Mouse (Mus musculus) hindbrain, embryonic 13.5 days (tissue): ENCODE data around the gene Klk4. TPM values are rescaled to one million over a fixed set of nuclear protein-coding genes. Genes with fewer than 3 reads are reported as not detected.

ENCODE experiments used
- ATAC-seq: fragments of 200-750 bp; cut with Nextera tagmentation; 2 replicates; pipeline ENCODE4 v1.8.0; 2017; ENCODE audit warnings: moderate TSS enrichment; ENCODE audit not compliant: low FRiP score
- H3K27ac ChIP-seq: fragments of 300-500 bp; sonication (generic); 2 replicates; pipeline ENCODE4 v1.5.1; 2015; ENCODE audit warnings: inconsistent platforms, mild to moderate bottlenecking, moderate library complexity
- H3K27me3 ChIP-seq: fragments of 300-500 bp; sonication (generic); 2 replicates; pipeline ENCODE4 v1.6.1; 2015; ENCODE audit warnings: mild to moderate bottlenecking, inconsistent platforms
- H3K36me3 ChIP-seq: fragments of 300-500 bp; sonication (generic); 2 replicates; pipeline ENCODE4 v1.6.1; 2015; ENCODE audit warnings: mild to moderate bottlenecking, inconsistent platforms
- H3K4me1 ChIP-seq: fragments of 300-500 bp; sonication (generic); replicated peaks from 2 replicates; pipeline ENCODE4 v1.6.1; 2015; ENCODE audit warnings: inconsistent platforms
- H3K4me2 ChIP-seq: fragments of 300-500 bp; sonication (generic); 2 replicates; pipeline ENCODE4 v1.6.1; 2015; ENCODE audit warnings: inconsistent platforms, mild to moderate bottlenecking, moderate library complexity
- H3K4me3 ChIP-seq: fragments of 300-500 bp; sonication (generic); 2 replicates; pipeline ENCODE4 v1.5.1; 2015; ENCODE audit warnings: mild to moderate bottlenecking, inconsistent platforms
- H3K9ac ChIP-seq: fragments of 300-500 bp; sonication (generic); 2 replicates; pipeline ENCODE4 v1.6.1; 2015; ENCODE audit warnings: mild to moderate bottlenecking, inconsistent platforms
- H3K9me3 ChIP-seq: fragments of 300-500 bp; sonication (generic); 2 replicates; pipeline ENCODE4 v1.6.1; 2016; ENCODE audit warnings: inconsistent platforms
- WGBS: fragments of 180-500 bp; shearing (Covaris S2); methylation state at CpG from one replicate; pipeline ENCODE4 v1.1.7; 2015; 5-methylcytosine and 5-hydroxymethylcytosine counted together
- polyA plus RNA-seq: library from polyadenylated mRNA; unstranded; fragments of >200 nt; fragmentation: Nextera tagmentation; extraction: Ambion mirVana; gene quantifications from 2 replicates; pipeline ENCODE4 v1.2.1, GENCODE M21; 2015

Klk4 gene
- polyA plus RNA-seq, 1 experiment from 2014 or later: 1.5 TPM

DNA sequence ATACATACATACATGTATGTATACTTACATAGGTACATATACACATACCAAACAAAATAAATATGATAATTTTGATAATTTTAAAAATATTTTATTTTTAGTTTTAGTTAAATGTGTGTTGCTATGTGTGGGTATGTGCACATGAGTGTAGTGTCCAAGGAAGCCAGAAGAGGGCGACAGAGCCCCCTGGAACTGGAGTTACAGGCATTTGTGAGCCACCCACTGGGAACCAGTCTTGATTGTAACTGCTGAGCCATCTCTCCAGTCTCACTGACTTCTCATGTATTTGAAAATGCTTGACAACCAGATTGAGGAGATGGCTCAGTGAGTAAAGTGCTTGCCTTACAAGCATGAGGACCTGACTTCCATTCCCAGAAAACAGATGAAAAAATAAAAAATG, 2.7 kb upstream of the Klk4 start:
- peaks cover under 1% of the 10 kb centered on the region for H3K4me1 ChIP-seq
- H3K4me3 ChIP-seq: no peak overlapping the region
- H3K36me3 ChIP-seq: no peaks in the 10 kb centered on the region
- H3K9me3 ChIP-seq: no peaks in the 10 kb centered on the region
- no peak overlapping the region for H3K27ac ChIP-seq
- no peak overlapping the region for H3K9ac ChIP-seq
- WGBS: 27% methylated on average over 1 of the region's 1 CpGs
- peaks cover 11% of the 10 kb centered on the region; the same call in 1 of the 2 replicates for H3K27me3 ChIP-seq
- ATAC-seq: no peak
- H3K4me2 ChIP-seq: no peak overlapping the region

DNA sequence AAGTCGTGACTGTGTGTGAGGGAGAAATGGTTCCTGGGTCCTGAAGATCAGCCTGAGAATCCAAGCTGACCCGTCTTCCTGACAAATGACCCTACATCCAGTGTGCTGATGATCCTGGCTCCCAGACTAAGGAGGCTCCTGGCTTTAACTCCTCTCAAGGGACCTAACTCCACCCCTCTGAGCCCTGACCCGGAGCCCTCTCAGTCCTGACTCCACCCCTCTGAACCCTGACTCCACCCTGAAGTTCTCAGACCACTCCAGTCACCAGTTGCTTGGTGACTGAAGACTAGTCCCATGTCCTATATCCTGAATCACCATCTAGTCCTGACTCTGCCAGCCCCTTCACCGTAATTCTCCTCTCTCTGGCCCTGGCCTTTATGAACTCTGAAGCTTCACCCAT, 1.4 kb downstream of the Klk4 start:
- Histone ChIP-seq H3K36me3 (no peaks in the 10 kb centered on the region), H3K4me2 (no peak overlapping the region), H3K9me3 (no peaks in the 10 kb centered on the region), H3K9ac (no peak overlapping the region), H3K27me3 (peaks cover 11% of the 10 kb centered on the region; the same call in 1 of the 2 replicates), H3K4me3 (no peak overlapping the region), H3K4me1 (peaks cover 3% of the 10 kb centered on the region), H3K27ac (no peak overlapping the region)
- no peak for ATAC-seq
- WGBS: 27% methylated on average over 4 of the region's 4 CpGs

DNA sequence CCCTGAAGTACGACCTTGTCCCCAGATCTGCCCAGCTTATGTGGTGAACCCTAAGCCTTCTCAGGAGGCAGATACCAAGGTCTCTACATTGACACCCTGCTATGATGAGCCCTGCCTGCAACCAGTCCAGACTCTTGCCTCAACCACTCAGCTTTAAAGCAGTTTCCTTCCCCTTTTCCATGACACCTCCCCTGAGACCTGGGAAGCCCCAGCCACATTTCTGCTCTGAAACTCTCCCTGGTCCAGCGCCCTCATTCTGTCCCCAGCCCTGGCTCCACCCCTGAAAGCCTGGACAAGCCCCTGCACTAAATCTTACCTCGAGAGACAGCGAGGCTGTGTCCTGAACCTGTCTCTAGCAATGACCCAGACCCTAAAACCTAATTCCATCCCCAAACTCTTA, 1.9 kb downstream of the Klk4 start:
- H3K9me3 ChIP-seq: no peaks in the 10 kb centered on the region
- 32% methylated on average over 4 of the region's 4 CpGs for WGBS
- ATAC-seq: no peak
- H3K4me2 ChIP-seq: no peak overlapping the region
- peaks cover 11% of the 10 kb centered on the region; the same call in 1 of the 2 replicates for H3K27me3 ChIP-seq
- no peak overlapping the region for H3K27ac ChIP-seq
- H3K36me3 ChIP-seq: no peaks in the 10 kb centered on the region
- H3K4me3 ChIP-seq: no peak overlapping the region
- no peak overlapping the region for H3K9ac ChIP-seq
- peaks cover 3% of the 10 kb centered on the region for H3K4me1 ChIP-seq

DNA sequence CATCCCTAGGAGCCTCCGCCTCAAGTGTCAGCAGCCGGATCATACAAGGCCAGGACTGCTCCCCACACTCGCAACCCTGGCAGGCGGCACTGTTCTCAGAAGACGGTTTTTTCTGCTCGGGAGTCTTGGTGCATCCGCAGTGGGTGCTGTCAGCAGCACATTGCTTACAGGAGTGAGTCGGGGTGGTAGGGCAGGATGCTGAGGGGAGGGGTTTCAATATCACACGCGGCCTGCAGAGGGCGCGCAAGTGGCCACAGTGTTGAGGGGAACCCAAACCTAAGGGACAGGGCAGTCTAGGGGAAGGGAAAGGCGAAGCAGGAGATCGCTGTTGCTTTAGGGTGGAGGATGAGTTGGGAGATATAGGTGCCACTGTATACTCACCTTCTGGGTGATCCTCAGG, 2.6 kb downstream of the Klk4 start:
- Histone ChIP-seq H3K4me1 (peaks cover 3% of the 10 kb centered on the region), H3K4me2 (peak overlapping the region; percentile 37; the same call in 1 of the 2 replicates), H3K9me3 (no peaks in the 10 kb centered on the region), H3K9ac (peak overlapping the region; percentile 55; the same call in 1 of the 2 replicates), H3K27me3 (peaks cover 11% of the 10 kb centered on the region; the same call in 1 of the 2 replicates), H3K27ac (no peak overlapping the region), H3K36me3 (no peaks in the 10 kb centered on the region), H3K4me3 (0 out of 2 replicates have a peak overlapping the region, but pooled peaks have one; percentile 15)
- peak; percentile 58; the same call in 1 of the 2 replicates for ATAC-seq
- WGBS: 16% methylated on average over 14 of the region's 14 CpGs

DNA sequence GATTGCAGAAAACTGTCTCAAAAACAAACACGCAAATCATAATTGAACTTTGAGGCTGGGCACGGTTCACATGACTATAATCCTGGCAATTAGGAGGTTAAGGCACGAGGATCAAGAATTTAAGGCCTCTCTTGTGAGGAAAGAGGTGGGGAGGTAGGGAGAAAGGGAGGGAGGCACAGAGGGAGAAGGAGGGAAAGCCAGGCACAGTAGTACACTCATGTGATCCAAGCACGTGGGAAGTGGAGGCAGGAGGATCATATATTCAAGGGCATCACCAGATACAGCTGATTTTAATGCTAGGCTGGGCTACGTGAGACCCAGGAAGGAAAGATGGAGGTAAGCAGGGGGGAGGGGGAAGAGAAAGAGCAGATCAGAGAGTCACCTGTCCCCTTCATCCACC, 10.4 kb downstream of the Klk4 start:
- Histone ChIP-seq H3K27me3 (no peaks in the 10 kb centered on the region), H3K4me2 (no peak overlapping the region), H3K9me3 (no peaks in the 10 kb centered on the region), H3K36me3 (no peaks in the 10 kb centered on the region), H3K4me1 (no peaks in the 10 kb centered on the region), H3K27ac (no peak overlapping the region), H3K4me3 (no peak overlapping the region), H3K9ac (no peak overlapping the region)
- ATAC-seq: no peak
- 69% methylated on average over 5 of the region's 5 CpGs for WGBS

DNA sequence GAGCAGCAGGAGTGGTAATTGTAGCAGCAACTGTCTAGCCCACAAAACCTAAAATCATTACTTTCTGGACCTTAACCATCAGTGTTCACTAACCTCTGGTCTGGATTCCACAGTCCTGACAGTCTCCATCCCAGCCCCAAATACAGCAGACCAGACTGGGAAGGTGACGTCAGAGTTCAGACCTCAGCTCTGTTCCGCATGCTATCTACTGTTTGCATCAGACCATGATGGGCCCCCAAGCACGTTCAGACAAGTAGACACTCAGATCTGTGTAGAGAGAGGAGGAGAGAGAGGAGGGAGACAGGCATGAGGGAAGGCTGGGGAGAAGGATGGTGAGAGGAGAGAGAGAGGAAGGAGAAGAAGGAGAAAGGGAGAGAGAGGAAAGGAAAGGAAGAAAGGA, 10.8 kb downstream of the Klk4 start:
- WGBS: 67% methylated on average over 3 of the region's 3 CpGs
- H3K27ac ChIP-seq: no peak overlapping the region

DNA sequence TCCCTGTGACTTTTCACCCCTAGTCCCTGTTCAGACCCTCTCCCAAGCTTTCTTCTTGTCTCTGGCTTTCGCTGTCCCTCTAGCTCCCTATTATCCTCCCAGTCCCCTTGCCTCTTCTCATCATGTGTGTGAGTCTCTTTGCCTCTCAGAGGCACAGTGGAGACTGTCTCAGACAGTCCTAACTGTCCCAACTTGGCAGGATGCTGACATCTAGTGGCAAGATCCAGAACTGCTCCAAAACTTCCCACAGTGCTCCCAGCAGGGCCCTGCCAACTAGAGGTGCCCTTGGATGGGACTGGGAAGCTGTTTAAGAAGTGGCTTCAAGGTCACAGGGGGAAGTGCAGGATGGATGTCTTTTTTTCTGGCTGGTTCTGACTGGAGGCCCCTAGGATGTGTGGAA, 13.9 kb downstream of the Klk4 start:
- Histone ChIP-seq H3K27me3 (no peaks in the 10 kb centered on the region), H3K9ac (no peak overlapping the region), H3K4me1 (no peaks in the 10 kb centered on the region), H3K27ac (no peak overlapping the region), H3K4me3 (no peak overlapping the region), H3K4me2 (no peak overlapping the region), H3K9me3 (no peaks in the 10 kb centered on the region), H3K36me3 (no peaks in the 10 kb centered on the region)
- peak; percentile 99 for ATAC-seq
- WGBS: 17% methylated on average over 1 of the region's 1 CpGs

More for the DNA sequence above, 10.8 kb downstream of the Klk4 start:
- Histone ChIP-seq H3K36me3 (no peaks in the 10 kb centered on the region), H3K27me3 (no peaks in the 10 kb centered on the region), H3K9me3 (no peaks in the 10 kb centered on the region), H3K4me2 (no peak overlapping the region), H3K4me3 (no peak overlapping the region), H3K4me1 (no peaks in the 10 kb centered on the region), H3K9ac (no peak overlapping the region)
- no peak for ATAC-seq

DNA sequence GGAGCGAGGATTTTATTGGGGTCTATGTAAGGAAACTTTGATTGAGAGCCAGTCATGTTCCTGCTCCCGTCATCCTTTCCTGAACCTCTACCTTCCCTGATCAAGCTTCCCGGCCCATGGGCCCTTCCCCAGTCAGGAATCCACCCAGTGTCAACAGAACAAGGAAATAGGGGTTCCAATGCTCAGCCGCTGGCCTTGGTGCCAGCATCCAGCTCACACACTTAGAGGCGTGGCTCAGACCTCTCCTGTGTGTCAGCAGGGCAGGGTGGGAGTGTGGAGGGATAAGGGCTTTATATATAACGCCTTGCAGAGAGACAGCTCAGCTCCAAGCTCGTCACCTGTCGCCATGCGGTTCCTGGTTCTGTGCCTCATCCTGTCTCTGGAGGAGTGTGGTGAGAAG, 33.9 kb downstream of the Klk4 start:
- Histone ChIP-seq H3K27me3 (no peaks in the 10 kb centered on the region), H3K4me3 (no peak overlapping the region), H3K36me3 (no peaks in the 10 kb centered on the region), H3K4me1 (no peaks in the 10 kb centered on the region), H3K9ac (no peak overlapping the region), H3K9me3 (no peaks in the 10 kb centered on the region), H3K4me2 (no peak overlapping the region), H3K27ac (no peak overlapping the region)
- ATAC-seq: no peak
- WGBS: 78% methylated on average over 9 of the region's 9 CpGs

DNA sequence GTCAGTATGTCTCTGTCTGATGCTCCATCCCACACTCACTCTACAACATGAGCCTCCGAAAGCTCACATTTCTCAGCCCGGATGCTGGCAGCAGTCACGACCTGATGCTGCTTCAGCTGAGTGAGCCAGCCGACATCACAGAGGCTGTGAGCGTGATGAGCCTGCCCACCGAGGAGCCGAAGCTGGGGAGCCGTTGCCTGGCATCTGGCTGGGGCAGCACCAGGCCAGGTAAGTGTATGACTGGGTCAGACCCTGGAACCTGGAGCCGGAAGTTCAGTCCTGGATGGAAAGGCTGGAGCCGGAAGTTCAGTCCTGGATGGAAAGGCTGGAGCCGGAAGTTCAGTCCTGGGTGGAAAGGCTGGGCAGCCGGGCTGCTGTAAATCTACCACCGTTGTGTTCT, 37.5 kb downstream of the Klk4 start:
- H3K4me1 ChIP-seq: no peaks in the 10 kb centered on the region
- ATAC-seq: no peak
- H3K27ac ChIP-seq: no peak overlapping the region
- H3K27me3 ChIP-seq: 0 out of 2 replicates have a peak, but pooled peaks cover 3% of the 10 kb centered on the region
- H3K4me3 ChIP-seq: no peak overlapping the region
- no peaks in the 10 kb centered on the region for H3K9me3 ChIP-seq
- WGBS: 91% methylated on average over 13 of the region's 13 CpGs
- H3K9ac ChIP-seq: no peak overlapping the region
- H3K4me2 ChIP-seq: no peak overlapping the region
- H3K36me3 ChIP-seq: no peaks in the 10 kb centered on the region

DNA sequence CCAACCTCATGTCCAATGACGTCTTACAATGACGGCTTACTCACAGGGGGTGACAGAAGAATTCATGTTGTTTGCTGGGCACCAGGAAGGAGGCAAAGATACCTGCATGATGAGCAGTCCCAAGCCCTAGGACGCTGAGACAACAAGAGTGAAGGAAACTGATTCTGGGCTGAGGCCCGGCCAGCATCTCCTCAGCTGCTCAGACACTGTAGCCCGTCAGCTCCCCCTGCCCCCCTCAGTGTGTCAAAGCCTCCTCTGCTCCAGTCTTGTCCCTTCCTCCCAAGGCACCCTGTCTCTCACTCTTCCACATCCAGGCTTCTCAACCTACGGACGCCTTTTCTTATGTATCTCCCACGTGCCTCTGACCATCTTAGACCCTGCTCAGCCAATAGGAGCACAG, 37.9 kb downstream of the Klk4 start:
- 0 out of 2 replicates have a peak, but pooled peaks cover 3% of the 10 kb centered on the region for H3K27me3 ChIP-seq
- H3K4me1 ChIP-seq: no peaks in the 10 kb centered on the region
- H3K4me2 ChIP-seq: no peak overlapping the region
- no peak overlapping the region for H3K4me3 ChIP-seq
- H3K27ac ChIP-seq: no peak overlapping the region
- no peaks in the 10 kb centered on the region for H3K9me3 ChIP-seq
- no peaks in the 10 kb centered on the region for H3K36me3 ChIP-seq
- no peak for ATAC-seq
- H3K9ac ChIP-seq: no peak overlapping the region
- 74% methylated on average over 8 of the region's 8 CpGs for WGBS

DNA sequence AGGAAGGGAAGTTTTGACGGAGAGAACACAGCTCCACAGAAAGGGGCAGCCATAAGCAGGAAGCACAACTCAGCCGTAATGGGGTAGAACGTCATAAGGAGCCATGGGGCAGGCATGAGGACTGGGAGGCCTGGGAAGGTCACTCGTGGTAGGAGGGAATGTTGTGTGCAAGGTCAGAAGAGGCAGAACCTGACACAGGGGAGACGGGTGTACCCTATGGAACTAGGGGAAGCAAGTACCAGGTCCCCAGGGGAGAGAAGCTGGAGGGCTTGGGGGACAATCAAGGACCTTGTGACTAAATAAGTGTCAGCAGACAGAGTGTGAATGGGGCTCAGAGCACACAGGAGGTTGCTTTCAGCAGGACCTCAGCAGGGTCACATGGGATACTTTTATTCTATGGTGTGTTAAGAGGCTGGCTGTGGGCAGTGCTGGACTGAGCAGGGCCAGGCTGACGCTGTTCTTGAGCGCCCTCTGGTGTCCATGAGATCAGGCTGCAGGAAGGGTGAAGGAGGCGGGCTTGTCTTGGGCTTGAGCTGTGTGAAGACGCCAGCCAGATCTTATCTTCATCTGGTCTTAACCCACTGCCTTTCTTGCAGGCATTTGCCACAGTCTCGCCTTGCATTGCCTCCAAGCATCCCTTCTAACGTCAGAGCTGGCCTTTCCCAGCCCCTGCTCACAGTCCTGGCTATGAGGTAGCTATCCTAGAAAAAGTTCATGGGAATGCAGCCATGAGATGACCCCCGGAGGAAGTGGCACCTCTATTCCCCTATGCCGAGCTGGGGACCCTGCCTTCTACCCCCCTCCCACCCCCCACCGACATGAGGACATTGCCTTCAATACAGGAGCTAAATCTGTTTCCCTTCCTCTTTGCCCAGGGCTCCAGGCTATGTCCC, 38.8 kb downstream of the Klk4 start:
- Histone ChIP-seq H3K27me3 (0 out of 2 replicates have a peak, but pooled peaks cover 3% of the 10 kb centered on the region), H3K27ac (no peak overlapping the region), H3K9ac (no peak overlapping the region), H3K4me1 (no peaks in the 10 kb centered on the region), H3K4me2 (no peak overlapping the region), H3K4me3 (no peak overlapping the region), H3K9me3 (no peaks in the 10 kb centered on the region), H3K36me3 (no peaks in the 10 kb centered on the region)
- 37% methylated on average over 14 of the region's 14 CpGs for WGBS
- ATAC-seq: peak; percentile 92

DNA sequence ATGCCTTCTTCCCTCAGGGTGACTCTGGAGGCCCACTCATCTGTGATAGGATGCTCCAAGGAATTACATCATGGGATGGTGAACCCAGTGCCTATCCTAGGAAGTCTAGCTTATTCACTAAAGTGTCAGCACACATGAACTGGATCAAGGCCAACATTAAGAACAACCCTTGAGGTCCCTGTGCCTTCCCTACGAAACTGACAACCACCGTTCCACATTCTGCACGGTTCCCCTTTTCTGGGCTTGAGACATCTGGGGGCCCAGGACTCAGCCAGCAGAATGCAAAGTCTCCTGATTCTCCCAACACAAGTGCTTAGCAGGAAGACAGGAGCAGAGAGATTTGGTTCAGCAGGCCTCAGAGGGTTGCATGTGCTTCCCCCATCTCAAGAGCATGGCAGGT, 39.6 kb downstream of the Klk4 start:
- WGBS: 97% methylated on average over 3 of the region's 3 CpGs
- Histone ChIP-seq H3K9me3 (no peaks in the 10 kb centered on the region), H3K4me1 (no peaks in the 10 kb centered on the region), H3K36me3 (no peaks in the 10 kb centered on the region), H3K27me3 (0 out of 2 replicates have a peak, but pooled peaks cover 3% of the 10 kb centered on the region), H3K27ac (no peak overlapping the region), H3K4me2 (no peak overlapping the region), H3K9ac (no peak overlapping the region), H3K4me3 (no peak overlapping the region)
- ATAC-seq: no peak

DNA sequence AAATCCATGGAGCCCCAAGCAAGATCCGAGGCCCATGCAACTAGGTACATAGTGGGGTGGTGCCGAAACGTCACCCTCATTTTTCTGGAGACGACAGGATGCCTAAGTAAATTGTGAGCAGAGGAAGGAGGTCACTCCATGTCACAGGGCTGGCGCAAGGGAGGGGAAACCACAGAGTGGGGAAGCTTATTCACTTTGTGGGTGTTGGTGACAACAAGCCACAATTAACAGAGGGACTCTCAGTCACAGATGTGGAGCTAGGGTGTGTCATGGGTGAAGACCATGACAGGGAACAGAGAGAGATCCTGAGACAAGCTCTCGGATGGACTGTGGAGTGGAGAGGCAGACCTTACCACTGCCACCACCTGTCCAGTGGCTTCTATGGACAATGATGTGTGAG, 40.1 kb downstream of the Klk4 start:
- no peak for ATAC-seq
- no peaks in the 10 kb centered on the region for H3K36me3 ChIP-seq

More for the DNA sequence above, 40.1 kb downstream of the Klk4 start:
- H3K9ac ChIP-seq: no peak overlapping the region
- H3K4me1 ChIP-seq: no peaks in the 10 kb centered on the region
- H3K27me3 ChIP-seq: 0 out of 2 replicates have a peak, but pooled peaks cover 3% of the 10 kb centered on the region
- H3K4me3 ChIP-seq: no peak overlapping the region
- 81% methylated on average over 6 of the region's 6 CpGs for WGBS
- H3K9me3 ChIP-seq: no peaks in the 10 kb centered on the region
- H3K27ac ChIP-seq: no peak overlapping the region
- no peak overlapping the region for H3K4me2 ChIP-seq
